8 mouse cellular contexts compared by ENCODE assay signal in the genomic region with DNA sequence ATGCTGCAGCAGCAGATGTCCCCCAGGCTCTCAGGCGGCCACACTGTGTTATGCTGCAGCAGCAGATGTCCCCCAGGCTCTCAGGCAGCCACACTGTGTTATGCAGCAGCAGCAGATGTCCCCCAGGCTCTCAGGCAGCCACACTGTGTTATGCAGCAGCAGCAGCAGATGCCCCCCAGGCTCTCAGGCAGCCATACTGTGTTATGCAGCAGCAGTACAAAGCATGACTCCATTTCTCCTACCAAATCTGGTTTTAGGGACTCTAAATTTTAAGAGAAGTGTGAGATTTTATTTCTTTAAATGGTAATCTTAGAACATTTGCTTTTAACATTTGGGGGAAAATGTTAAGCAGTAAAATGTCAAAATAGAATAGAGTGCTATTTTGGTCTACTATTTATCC.
DNase-seq lines count a peak whose midpoint lies in the region; ATAC-seq and TF ChIP-seq lines count a peak whose summit lies in the region.
"Not testable (repeated sequence)": the region's sequence is repeated elsewhere in the genome, so short reads cannot be mapped to it uniquely, and the experiment has no call there.

No protein-coding gene starts in this region.

- not testable (repeated sequence) for TF ChIP-seq CTCF in brain, embryonic 14.5 days (IDR thresholded peaks at IDR 0.05; ENCODE audit: borderline replicate concordance, extremely low read depth, insufficient read depth, insufficient read length); cortical plate, adult 2 months (IDR thresholded peaks at IDR 0.05; ENCODE audit: extremely low read depth, insufficient read depth, low read length); forebrain, postnatal 0 days (IDR thresholded peaks at IDR 0.05; ENCODE audit: low read depth)

- peak; percentile 41 for DNase-seq in brain, adult 2 months (ENCODE audit: low read depth, low spot score)
- DNase-seq in brain, embryonic 14.5 days (ENCODE audit: low read depth): peak; percentile 56
- not testable (repeated sequence) for DNase-seq in forebrain, postnatal 0 days
- peak; percentile 11 for DNase-seq in mesoderm, embryonic 11.5 days (ENCODE audit: low read depth, low spot score)
- DNase-seq in telencephalon, adult 2 months (ENCODE audit: low read depth, low spot score): peak; percentile 45

- not testable (repeated sequence) for H3K4me1 ChIP-seq in cortical plate, adult 2 months (ENCODE audit: control insufficient read depth, insufficient read depth, low read length); forebrain, embryonic 12.5 days; forebrain, postnatal 0 days (ENCODE audit: insufficient read depth)

- H3K36me3 ChIP-seq in forebrain, embryonic 12.5 days (replicated peaks); forebrain, postnatal 0 days (ENCODE audit: insufficient read depth): not testable (repeated sequence)

- not testable (repeated sequence) for TF ChIP-seq POLR2A in brain, embryonic 14.5 days (IDR thresholded peaks at IDR 0.05; ENCODE audit: borderline replicate concordance, extremely low read depth, insufficient read depth, insufficient read length, poor library complexity, severe bottlenecking); cortical plate, adult 2 months (IDR thresholded peaks at IDR 0.05; ENCODE audit: extremely low read depth, insufficient read depth, low read length)

- H3K27ac ChIP-seq in cortical plate, adult 2 months (ENCODE audit: insufficient read depth, low read length): 0 out of 2 replicates have a peak overlapping the region, but pooled peaks have one; percentile 67
- H3K27ac ChIP-seq in forebrain, embryonic 12.5 days: 0 out of 2 replicates have a peak overlapping the region, but pooled peaks have one; percentile 46
- not testable (repeated sequence) for H3K27ac ChIP-seq in forebrain, postnatal 0 days (ENCODE audit: low read depth, low read length)

- not testable (repeated sequence) for H3K4me2 ChIP-seq in forebrain, embryonic 12.5 days; forebrain, postnatal 0 days (ENCODE audit: low read depth)

- H3K27me3 ChIP-seq in forebrain, embryonic 12.5 days; forebrain, postnatal 0 days (ENCODE audit: insufficient read depth, low read length): not testable (repeated sequence)

- not testable (repeated sequence) for H3K4me3 ChIP-seq in cortical plate, adult 2 months (ENCODE audit: insufficient read depth, low read length); forebrain, embryonic 12.5 days (replicated peaks); forebrain, postnatal 0 days (ENCODE audit: low read depth, low read length)

- WGBS in forebrain, embryonic 12.5 days: 31% methylated on average over 1 of the region's 1 CpGs
- WGBS in forebrain, postnatal 0 days: 27% methylated on average over 1 of the region's 1 CpGs

- H3K9me3 ChIP-seq in forebrain, embryonic 12.5 days; forebrain, postnatal 0 days (ENCODE audit: low read length): not testable (repeated sequence)

- not testable (repeated sequence) for H3K9ac ChIP-seq in forebrain, embryonic 12.5 days; forebrain, postnatal 0 days

- not testable (repeated sequence) for ATAC-seq in forebrain, embryonic 12.5 days (ENCODE audit: low FRiP score)
- ATAC-seq in forebrain, postnatal 0 days: peak; percentile 42; the same call in 1 of the 2 replicates
- peak; percentile 82 for ATAC-seq in frontal cortex, adult (ENCODE audit: low TSS enrichment)
